Mouse (Mus musculus): ENCODE data around the gene Slc26a5.

- TF ChIP-seq CTCF (IDR thresholded peaks at IDR 0.05), result no peak
- no peak for TF ChIP-seq EP300 (IDR thresholded peaks at IDR 0.05)
Measured at GRCm38 (mm10) chr5:21810924-21811323, 54.5 kb downstream of the Slc26a5 start.

Data from lung, postnatal 0 days (tissue).